Mouse (Mus musculus) hindbrain, embryonic 12.5 days (tissue): ENCODE measurements around the gene Klf4. TPM values are rescaled to one million over a fixed set of nuclear protein-coding genes. Genes with fewer than 3 reads are reported as not detected.

Source experiments
- ATAC-seq: fragments of 200-750 bp; cut with Nextera tagmentation; 2 replicates; pipeline ENCODE4 v1.8.0; 2017; ENCODE audit warnings: moderate TSS enrichment; ENCODE audit not compliant: low FRiP score
- H3K27ac ChIP-seq: fragments of 300-500 bp; sonication (generic); 2 replicates; pipeline ENCODE4 v1.5.1; 2016; ENCODE audit warnings: mild to moderate bottlenecking
- H3K27me3 ChIP-seq: fragments of 300-500 bp; sonication (generic); 2 replicates; pipeline ENCODE4 v1.6.1; 2016; ENCODE audit warnings: mild to moderate bottlenecking
- H3K36me3 ChIP-seq: fragments of 300-500 bp; sonication (generic); 2 replicates; pipeline ENCODE4 v1.6.1; 2016; ENCODE audit warnings: mild to moderate bottlenecking
- H3K4me1 ChIP-seq: fragments of 300-500 bp; sonication (generic); 2 replicates; pipeline ENCODE4 v1.6.1; 2016
- H3K4me2 ChIP-seq: fragments of 300-500 bp; sonication (generic); replicated peaks from 2 replicates; pipeline ENCODE4 v1.6.1; 2016; ENCODE audit warnings: mild to moderate bottlenecking
- H3K4me3 ChIP-seq: fragments of 300-500 bp; sonication (generic); 2 replicates; pipeline ENCODE4 v1.5.1; 2016; ENCODE audit warnings: mild to moderate bottlenecking
- H3K9ac ChIP-seq: fragments of 300-500 bp; sonication (generic); 2 replicates; pipeline ENCODE4 v1.6.1; 2016; ENCODE audit warnings: mild to moderate bottlenecking, moderate library complexity
- H3K9me3 ChIP-seq: fragments of 300-500 bp; sonication (generic); replicated peaks from 2 replicates; pipeline ENCODE4 v1.6.1; 2016; ENCODE audit warnings: mild to moderate bottlenecking
- WGBS: fragments of 180-500 bp; shearing (Covaris S2); methylation state at CpG from one replicate; pipeline ENCODE4 v1.1.7; 2016; 5-methylcytosine and 5-hydroxymethylcytosine counted together
- polyA plus RNA-seq: library from polyadenylated mRNA; unstranded; fragments of >200 nt; fragmentation: Nextera tagmentation; extraction: Ambion mirVana; gene quantifications from 2 replicates; pipeline ENCODE4 v1.2.1, GENCODE M21; 2016

The Klf4 gene
- polyA plus RNA-seq = 4.8 and 5.9 TPM in 2 replicates

DNA sequence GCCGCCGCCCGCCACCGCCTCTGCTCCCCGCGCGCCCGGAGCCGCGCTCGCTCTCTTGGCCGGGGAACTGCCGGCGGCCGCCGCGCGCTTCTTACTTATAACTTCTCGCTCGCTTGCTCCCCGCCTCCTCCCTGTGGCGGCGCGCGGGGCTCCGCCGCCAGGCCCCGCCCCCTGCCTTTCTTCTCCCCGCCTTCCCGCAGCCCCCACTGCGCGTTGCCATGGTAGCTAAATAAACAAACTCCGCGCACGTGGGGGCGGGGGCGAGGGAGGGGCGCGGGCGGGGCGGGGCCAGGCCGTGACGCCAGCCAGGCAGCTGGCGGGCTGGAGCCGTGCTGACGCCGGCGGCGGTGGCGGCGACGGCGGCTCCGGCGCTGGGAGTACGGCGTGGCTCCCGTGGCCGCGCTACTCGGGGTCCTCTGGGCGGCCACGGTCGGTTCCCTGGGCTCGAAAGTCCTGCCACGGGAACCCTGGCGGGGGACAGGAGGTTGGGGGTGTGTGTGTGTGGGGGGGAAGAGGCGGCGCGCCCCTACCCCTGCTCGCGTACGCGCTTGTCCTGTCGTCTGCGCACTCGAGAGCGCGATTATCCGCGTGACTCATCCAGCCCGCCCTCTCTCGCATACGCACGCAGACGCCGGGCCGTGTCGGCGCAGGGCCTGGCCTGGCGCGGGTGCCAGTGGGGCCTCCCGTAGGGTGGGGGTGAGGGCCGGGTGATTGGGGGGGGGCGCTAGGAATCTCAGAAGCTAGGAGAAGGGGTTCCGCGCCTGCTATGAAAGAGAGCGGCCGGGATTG, at the start of gene Klf4:
Gene Klf4 (minus strand): TSS at position 60 of the 789 bp plus-strand sequence.
- peaks cover 32% of the 10 kb centered on the region for H3K4me1 ChIP-seq
- ATAC-seq = peak; percentile 92
- H3K9me3 ChIP-seq = no peaks in the 10 kb centered on the region
- peak within 1 kb of the TSS; percentile 94 for H3K4me2 ChIP-seq
- H3K4me3 ChIP-seq = peak within 1 kb of the TSS; percentile 59
- H3K27ac ChIP-seq = peak within 1 kb of the TSS; percentile 81
- H3K9ac ChIP-seq = peak within 1 kb of the TSS; percentile 79
- peaks cover 49% of the 10 kb centered on the region for H3K27me3 ChIP-seq
- WGBS = under 1% methylated on average over 71 of the region's 99 CpGs
- H3K36me3 ChIP-seq = no peaks in the 10 kb centered on the region

- WGBS = 87% methylated on average over 2 of the region's 2 CpGs
- H3K4me3 ChIP-seq = no peak overlapping the region
- no peak for ATAC-seq
- no peak overlapping the region for H3K9ac ChIP-seq
- H3K36me3 ChIP-seq = no peaks in the 10 kb centered on the region
- no peak overlapping the region for H3K27ac ChIP-seq
- no peaks in the 10 kb centered on the region for H3K9me3 ChIP-seq
- no peaks in the 10 kb centered on the region for H3K27me3 ChIP-seq
- no peak overlapping the region for H3K4me2 ChIP-seq
- H3K4me1 ChIP-seq = 0 out of 2 replicates have a peak, but pooled peaks cover 3% of the 10 kb centered on the region
These were observed 39.2 kb upstream of the Klf4 start for GRCm38 (mm10) chr4:55571432-55571831.

- no peak overlapping the region for H3K4me2 ChIP-seq
- H3K27me3 ChIP-seq = no peaks in the 10 kb centered on the region
- H3K4me1 ChIP-seq = 0 out of 2 replicates have a peak, but pooled peaks cover 3% of the 10 kb centered on the region
- 63% methylated on average over 9 of the region's 9 CpGs for WGBS
- no peak for ATAC-seq
- no peak overlapping the region for H3K4me3 ChIP-seq
- no peak overlapping the region for H3K9ac ChIP-seq
- no peak overlapping the region for H3K27ac ChIP-seq
- no peaks in the 10 kb centered on the region for H3K9me3 ChIP-seq
- no peaks in the 10 kb centered on the region for H3K36me3 ChIP-seq
These were observed 35.7 kb upstream of the Klf4 start for GRCm38 (mm10) chr4:55567986-55568385.

GRCm38 (mm10) chr4:55567575-55567974, 35.3 kb upstream of the Klf4 start:
- ATAC-seq = no peak
- Histone ChIP-seq H3K9me3 (no peaks in the 10 kb centered on the region), H3K4me2 (no peak overlapping the region), H3K4me1 (0 out of 2 replicates have a peak, but pooled peaks cover 3% of the 10 kb centered on the region), H3K36me3 (no peaks in the 10 kb centered on the region), H3K9ac (no peak overlapping the region), H3K27ac (no peak overlapping the region), H3K4me3 (no peak overlapping the region), H3K27me3 (no peaks in the 10 kb centered on the region)
- WGBS = 51% methylated on average over 5 of the region's 5 CpGs

DNA sequence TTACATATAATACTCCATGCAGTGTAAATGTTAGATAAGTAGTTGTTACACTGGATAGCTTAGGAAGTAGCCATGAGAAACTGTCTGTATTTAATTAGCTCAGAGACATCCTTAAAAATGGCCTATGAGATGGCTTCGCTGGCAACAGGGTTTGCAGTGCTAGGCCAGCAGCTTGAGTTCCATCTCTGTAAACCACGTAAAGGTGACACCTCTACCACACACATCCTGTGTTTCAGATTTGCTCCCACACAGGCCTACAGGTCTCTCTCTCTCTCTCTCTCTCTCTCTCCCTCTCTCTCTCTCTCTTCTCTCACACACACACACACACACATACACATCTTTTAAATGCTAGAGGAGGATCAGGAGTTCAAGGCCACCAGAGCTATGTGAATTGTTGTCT, 32.1 kb upstream of the Klf4 start:
- no peaks in the 10 kb centered on the region for H3K36me3 ChIP-seq
- no peak overlapping the region for H3K9ac ChIP-seq
- H3K4me1 ChIP-seq = 0 out of 2 replicates have a peak, but pooled peaks cover 3% of the 10 kb centered on the region
- no peak overlapping the region for H3K4me3 ChIP-seq
- WGBS = 82% methylated on average over 2 of the region's 2 CpGs
- no peaks in the 10 kb centered on the region for H3K9me3 ChIP-seq
- H3K27ac ChIP-seq = no peak overlapping the region
- H3K4me2 ChIP-seq = no peak overlapping the region
- no peaks in the 10 kb centered on the region for H3K27me3 ChIP-seq
- no peak for ATAC-seq

- Histone ChIP-seq H3K27me3 (no peaks in the 10 kb centered on the region), H3K9ac (no peak overlapping the region), H3K4me1 (0 out of 2 replicates have a peak, but pooled peaks cover 3% of the 10 kb centered on the region), H3K9me3 (no peaks in the 10 kb centered on the region), H3K27ac (no peak overlapping the region), H3K4me2 (no peak overlapping the region), H3K36me3 (no peaks in the 10 kb centered on the region), H3K4me3 (no peak overlapping the region)
- 63% methylated on average over 8 of the region's 8 CpGs for WGBS
- no peak for ATAC-seq
These were observed 30.8 kb upstream of the Klf4 start for GRCm38 (mm10) chr4:55563050-55563449.

DNA sequence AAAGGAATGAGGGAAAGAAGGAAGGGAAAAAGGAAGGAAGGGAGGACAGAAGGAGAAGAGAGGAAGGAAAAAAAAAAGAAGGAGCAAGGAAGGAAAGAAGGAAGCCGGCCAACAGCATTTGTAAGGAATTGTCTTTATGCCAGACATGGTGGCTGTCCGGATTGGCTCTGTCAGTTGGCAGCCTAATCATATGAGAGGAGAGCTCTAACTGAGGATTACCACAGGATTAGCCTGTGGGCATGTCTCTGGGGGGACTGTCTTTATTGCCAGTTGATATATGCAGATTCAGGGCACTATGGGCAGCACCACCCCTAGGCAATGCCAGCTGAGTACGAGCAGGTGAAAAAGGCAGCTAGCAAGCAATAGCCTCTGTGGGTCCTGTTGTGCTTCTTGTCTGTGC, 29.8 kb upstream of the Klf4 start:
- no peak overlapping the region for H3K27ac ChIP-seq
- no peaks in the 10 kb centered on the region for H3K27me3 ChIP-seq
- no peak overlapping the region for H3K4me2 ChIP-seq
- no peak overlapping the region for H3K9ac ChIP-seq
- H3K4me1 ChIP-seq = no peaks in the 10 kb centered on the region
- ATAC-seq = no peak
- H3K36me3 ChIP-seq = no peaks in the 10 kb centered on the region
- H3K9me3 ChIP-seq = no peaks in the 10 kb centered on the region
- H3K4me3 ChIP-seq = no peak overlapping the region
- WGBS = 73% methylated on average over 3 of the region's 3 CpGs

DNA sequence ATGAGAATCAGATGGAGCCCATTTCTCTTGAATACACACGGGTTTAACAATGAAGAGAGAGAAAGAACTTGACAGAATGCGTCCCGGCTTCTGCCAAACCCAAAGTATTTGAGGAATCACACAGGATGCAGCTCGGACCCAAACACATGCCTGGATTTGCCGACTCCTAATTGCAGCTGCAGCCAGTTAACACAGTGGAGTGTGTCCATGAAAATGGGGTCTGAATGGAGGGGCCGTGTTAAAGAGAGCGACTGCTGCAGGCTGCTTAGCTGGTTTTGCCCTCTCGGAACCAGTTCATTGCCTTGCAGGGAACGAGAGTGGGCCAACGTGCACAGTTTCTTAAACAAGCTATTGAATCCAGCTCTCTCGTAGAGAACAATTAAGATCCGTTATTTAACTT, 14.6 kb upstream of the Klf4 start:
- Histone ChIP-seq H3K27me3 (no peaks in the 10 kb centered on the region), H3K4me2 (no peak overlapping the region), H3K4me3 (no peak overlapping the region), H3K9ac (no peak overlapping the region), H3K36me3 (no peaks in the 10 kb centered on the region), H3K9me3 (no peaks in the 10 kb centered on the region), H3K27ac (no peak overlapping the region), H3K4me1 (no peaks in the 10 kb centered on the region)
- no peak for ATAC-seq
- WGBS = 62% methylated on average over 12 of the region's 12 CpGs

GRCm38 (mm10) chr4:55542753-55543152, 10.5 kb upstream of the Klf4 start:
- Histone ChIP-seq H3K9ac (no peak overlapping the region), H3K4me2 (no peak overlapping the region), H3K4me3 (no peak overlapping the region), H3K27ac (no peak overlapping the region), H3K36me3 (no peaks in the 10 kb centered on the region), H3K27me3 (no peaks in the 10 kb centered on the region), H3K4me1 (no peaks in the 10 kb centered on the region), H3K9me3 (no peaks in the 10 kb centered on the region)
- WGBS = 75% methylated on average over 2 of the region's 2 CpGs
- no peak for ATAC-seq

GRCm38 (mm10) chr4:55541654-55542053, 9.4 kb upstream of the Klf4 start:
- no peaks in the 10 kb centered on the region for H3K27me3 ChIP-seq
- ATAC-seq = no peak
- no peak overlapping the region for H3K27ac ChIP-seq
- H3K9me3 ChIP-seq = no peaks in the 10 kb centered on the region
- H3K4me3 ChIP-seq = no peak overlapping the region
- H3K36me3 ChIP-seq = no peaks in the 10 kb centered on the region
- no peak overlapping the region for H3K4me2 ChIP-seq
- no peaks in the 10 kb centered on the region for H3K4me1 ChIP-seq
- H3K9ac ChIP-seq = no peak overlapping the region
- 66% methylated on average over 4 of the region's 4 CpGs for WGBS

DNA sequence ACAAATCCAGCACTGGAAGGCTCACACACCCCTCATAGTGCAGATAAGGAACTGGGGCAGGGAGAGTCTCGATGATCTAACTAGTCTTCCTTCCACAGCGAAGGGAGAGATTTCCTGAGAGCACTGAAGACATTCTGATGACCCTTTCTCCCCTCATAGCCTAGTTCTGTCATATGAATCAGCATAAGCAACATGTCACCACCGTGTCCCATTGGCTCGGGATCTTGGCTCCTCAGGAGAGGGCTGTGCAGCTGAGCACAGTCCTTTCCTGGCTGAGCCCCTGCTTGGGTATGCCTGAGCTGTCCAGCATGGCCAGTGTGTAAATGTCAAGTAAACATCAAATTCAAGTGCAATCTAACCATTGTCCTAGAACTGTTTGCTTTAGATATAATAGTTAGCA, 9.0 kb upstream of the Klf4 start:
- H3K9me3 ChIP-seq = no peaks in the 10 kb centered on the region
- WGBS = 86% methylated on average over 4 of the region's 4 CpGs
- H3K36me3 ChIP-seq = no peaks in the 10 kb centered on the region
- H3K27me3 ChIP-seq = 0 out of 2 replicates have a peak, but pooled peaks cover under 1% of the 10 kb centered on the region
- no peak overlapping the region for H3K4me2 ChIP-seq
- H3K27ac ChIP-seq = no peak overlapping the region
- H3K9ac ChIP-seq = no peak overlapping the region
- no peak for ATAC-seq
- no peaks in the 10 kb centered on the region for H3K4me1 ChIP-seq
- H3K4me3 ChIP-seq = no peak overlapping the region

DNA sequence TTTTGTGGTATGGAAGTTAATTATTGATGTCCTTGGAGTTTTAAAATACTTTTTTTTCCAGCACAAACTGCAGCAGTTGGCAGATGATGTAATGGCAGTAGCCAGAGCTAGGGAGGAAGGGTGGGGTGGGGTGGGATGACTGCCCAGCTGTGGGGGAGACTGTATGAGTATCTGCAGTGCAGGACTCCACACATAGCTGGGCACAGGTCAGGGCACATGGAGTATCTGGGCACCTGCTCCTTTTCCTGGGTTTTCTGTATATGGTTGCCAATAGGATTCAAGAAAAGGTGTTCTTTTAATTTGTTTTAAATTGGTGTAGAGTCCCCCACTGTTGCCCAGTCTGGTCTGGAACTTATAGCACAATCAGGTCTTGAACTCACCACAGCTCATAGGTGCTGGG, 2.7 kb upstream of the Klf4 start:
- Histone ChIP-seq H3K4me3 (no peak overlapping the region), H3K4me1 (peaks cover 25% of the 10 kb centered on the region), H3K27ac (no peak overlapping the region), H3K27me3 (peaks cover 40% of the 10 kb centered on the region), H3K9me3 (no peaks in the 10 kb centered on the region), H3K4me2 (no peak overlapping the region), H3K36me3 (no peaks in the 10 kb centered on the region), H3K9ac (no peak overlapping the region)
- no peak for ATAC-seq

DNA sequence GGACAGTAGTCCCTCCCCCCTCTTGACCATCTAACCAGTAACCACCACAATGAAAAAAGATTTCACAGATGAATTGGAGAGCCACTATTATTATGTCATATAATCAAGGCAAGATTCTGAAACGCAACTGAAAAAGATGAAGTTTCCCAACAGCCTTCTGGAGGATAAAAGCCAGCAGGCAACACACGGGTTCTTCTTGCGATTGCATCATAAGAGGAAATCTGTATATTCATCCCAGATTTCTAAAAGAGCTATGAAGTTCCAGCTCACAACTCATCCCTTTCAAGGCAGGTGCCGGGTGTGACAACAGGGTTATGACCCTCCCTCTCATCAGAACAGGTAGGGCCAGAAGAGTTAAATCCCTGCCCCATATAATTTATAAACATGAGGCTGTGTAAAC, 2.2 kb upstream of the Klf4 start:
- H3K9me3 ChIP-seq = no peaks in the 10 kb centered on the region
- no peak for ATAC-seq
- H3K27ac ChIP-seq = no peak overlapping the region
- no peak overlapping the region for H3K9ac ChIP-seq
- H3K4me2 ChIP-seq = no peak overlapping the region
- H3K36me3 ChIP-seq = no peaks in the 10 kb centered on the region
- WGBS = 73% methylated on average over 4 of the region's 4 CpGs
- H3K4me3 ChIP-seq = no peak overlapping the region
- H3K4me1 ChIP-seq = peaks cover 30% of the 10 kb centered on the region
- peaks cover 45% of the 10 kb centered on the region for H3K27me3 ChIP-seq
